Mouse (Mus musculus): ENCODE results near the gene Rnf43. TPM values are rescaled to one million over a fixed set of nuclear protein-coding genes. Genes with fewer than 3 reads are reported as not detected.
A peak's percentile ranks its signal among the peaks of the same experiment; 100 is the strongest.

Gene Rnf43
- polyA plus RNA-seq, 1 experiment from 2014 or later = 0.84 TPM

DNA sequence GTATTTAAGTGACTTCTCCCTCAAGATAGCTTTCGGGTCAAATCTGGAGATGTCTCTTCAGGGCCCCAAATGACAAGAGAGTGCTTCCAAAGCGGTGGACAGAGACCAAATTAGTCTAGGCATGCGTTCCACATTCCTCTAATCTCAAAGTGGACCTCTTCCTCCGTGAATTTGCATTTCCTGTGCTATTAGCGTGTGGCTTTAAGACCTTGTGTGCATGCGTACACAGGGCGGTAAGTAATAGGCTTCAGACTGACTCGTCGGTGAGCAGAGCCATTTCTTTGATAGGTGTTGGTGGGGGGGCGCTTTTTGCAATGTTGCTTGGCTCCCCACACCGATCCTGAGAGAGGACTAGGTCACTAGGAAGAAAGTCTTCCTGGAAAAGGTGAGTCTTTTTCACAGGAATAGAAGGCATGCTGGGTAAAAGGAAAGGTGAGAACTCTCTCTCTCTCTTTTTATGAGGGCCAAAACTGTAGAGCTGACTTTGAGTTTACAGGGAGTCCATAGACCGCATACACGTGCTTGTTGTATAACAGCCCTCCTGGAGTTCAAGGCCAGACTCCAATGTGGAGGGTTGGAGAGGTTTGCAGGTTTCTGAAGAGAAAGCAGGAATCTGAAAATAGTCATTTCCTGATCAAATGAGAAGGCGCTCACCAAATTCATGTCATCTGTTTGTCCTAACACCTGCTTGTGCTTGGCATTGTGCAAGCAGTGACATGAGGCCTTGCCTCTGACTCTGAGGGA lies 39.5 kb downstream of the Rnf43 start:
- Histone ChIP-seq H3K27me3 (ENCODE audit: control insufficient read depth, insufficient read depth, low read length) (no peaks in the 10 kb centered on the region), H3K4me1 (replicated peaks; ENCODE audit: control insufficient read depth, insufficient read depth, low read length) (no peaks in the 10 kb centered on the region), H3K9me3 (ENCODE audit: control insufficient read depth, low read length) (no peaks in the 10 kb centered on the region), H3K4me3 (replicated peaks; ENCODE audit: low read length) (no peak overlapping the region), H3K9ac (no peak overlapping the region), H3K4me2 (replicated peaks) (no peak overlapping the region), H3K27ac (no peak overlapping the region), H3K36me3 (replicated peaks; ENCODE audit: control insufficient read depth, insufficient read depth) (no peaks in the 10 kb centered on the region)
- DNase-seq (ENCODE audit: low spot score) = no peak
- ATAC-seq (ENCODE audit: low FRiP score) = no peak
- WGBS = 89% methylated on average over 14 of the region's 14 CpGs

DNA sequence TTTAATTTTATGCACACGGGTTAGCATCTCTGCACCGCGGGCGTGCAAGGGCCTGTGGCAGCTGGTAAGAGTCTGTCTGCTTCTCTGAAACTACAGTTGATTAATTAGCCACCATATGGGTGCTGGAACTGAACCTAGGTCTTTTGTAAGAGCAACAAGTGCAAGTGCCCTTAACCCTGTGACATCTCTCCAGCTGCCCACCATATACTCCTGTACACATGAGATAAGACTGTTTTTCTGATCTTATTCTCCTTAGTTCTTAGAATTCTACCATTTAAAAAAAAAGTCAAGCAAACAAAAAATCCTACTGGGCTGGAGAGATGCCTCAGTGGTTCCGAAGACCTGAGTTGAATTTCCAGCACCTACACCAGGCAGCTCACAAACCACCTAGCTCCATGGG lies 41.1 kb downstream of the Rnf43 start:
- H3K27ac ChIP-seq = no peak overlapping the region
- H3K9ac ChIP-seq = no peak overlapping the region
- DNase-seq (ENCODE audit: low spot score) (no peak), ATAC-seq (ENCODE audit: low FRiP score) (no peak)
- H3K4me3 ChIP-seq (replicated peaks; ENCODE audit: low read length) = no peak overlapping the region
- no peak overlapping the region for H3K4me2 ChIP-seq (replicated peaks)
- WGBS = 80% methylated on average over 5 of the region's 5 CpGs
- H3K36me3 ChIP-seq (replicated peaks; ENCODE audit: control insufficient read depth, insufficient read depth) = no peaks in the 10 kb centered on the region
- H3K4me1 ChIP-seq (replicated peaks; ENCODE audit: control insufficient read depth, insufficient read depth, low read length) = no peaks in the 10 kb centered on the region
- H3K27me3 ChIP-seq (ENCODE audit: control insufficient read depth, insufficient read depth, low read length) = no peaks in the 10 kb centered on the region; the same call in 1 of the 2 replicates
- no peaks in the 10 kb centered on the region for H3K9me3 ChIP-seq (ENCODE audit: control insufficient read depth, low read length)

DNA sequence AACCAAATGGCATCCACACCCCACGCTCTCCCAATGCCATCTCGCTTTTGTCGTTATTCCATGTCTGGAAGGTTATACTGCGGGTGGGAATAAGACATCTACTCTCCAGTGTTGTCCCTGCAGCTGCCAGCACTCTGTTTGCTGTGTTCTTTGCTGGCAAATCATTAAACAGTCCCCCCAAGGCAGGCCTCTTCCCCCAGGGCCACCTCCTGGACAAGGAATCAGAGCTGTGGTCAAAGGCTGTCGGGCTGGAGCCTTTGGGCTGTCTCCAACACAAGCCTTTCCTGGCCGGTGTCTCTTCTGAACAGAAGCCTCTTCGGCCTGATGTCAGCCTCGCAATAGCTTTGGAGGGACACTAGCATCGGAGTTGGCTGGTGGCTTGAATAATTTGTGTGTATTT lies 41.8 kb downstream of the Rnf43 start:
- Histone ChIP-seq H3K9ac (no peak overlapping the region), H3K27ac (no peak overlapping the region), H3K36me3 (replicated peaks; ENCODE audit: control insufficient read depth, insufficient read depth) (no peaks in the 10 kb centered on the region), H3K4me1 (replicated peaks; ENCODE audit: control insufficient read depth, insufficient read depth, low read length) (no peaks in the 10 kb centered on the region), H3K9me3 (ENCODE audit: control insufficient read depth, low read length) (no peaks in the 10 kb centered on the region), H3K27me3 (ENCODE audit: control insufficient read depth, insufficient read depth, low read length) (peaks cover 6% of the 10 kb centered on the region; the same call in 1 of the 2 replicates), H3K4me2 (replicated peaks) (no peak overlapping the region), H3K4me3 (replicated peaks; ENCODE audit: low read length) (no peak overlapping the region)
- DNase-seq (ENCODE audit: low spot score) (no peak), ATAC-seq (ENCODE audit: low FRiP score) (no peak)
- 77% methylated on average over 9 of the region's 9 CpGs for WGBS

DNA sequence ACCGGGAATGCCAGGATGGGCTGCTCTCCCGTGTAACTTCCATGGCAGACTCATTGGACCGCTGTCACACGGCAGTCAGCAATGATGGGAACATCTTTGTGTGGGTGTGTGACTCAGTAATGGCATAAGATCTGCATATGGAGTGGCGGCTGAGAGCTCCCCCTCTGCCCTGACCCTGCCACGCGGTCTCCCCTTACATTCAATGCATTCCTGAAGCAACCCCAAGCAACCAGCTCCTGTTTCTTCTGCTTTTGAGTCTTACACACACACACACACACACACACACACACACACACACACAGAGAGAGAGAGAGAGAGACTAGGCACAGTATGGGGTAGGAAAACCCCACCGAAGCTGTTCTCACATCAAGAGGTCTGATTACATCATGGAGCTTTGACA lies 45.0 kb downstream of the Rnf43 start:
- no peaks in the 10 kb centered on the region for H3K36me3 ChIP-seq (replicated peaks; ENCODE audit: control insufficient read depth, insufficient read depth)
- peaks cover 8% of the 10 kb centered on the region; the same call in 1 of the 2 replicates for H3K27me3 ChIP-seq (ENCODE audit: control insufficient read depth, insufficient read depth, low read length)
- ATAC-seq (ENCODE audit: low FRiP score) (no peak), DNase-seq (ENCODE audit: low spot score) (no peak)
- no peaks in the 10 kb centered on the region for H3K9me3 ChIP-seq (ENCODE audit: control insufficient read depth, low read length)
- 0 out of 2 replicates have a peak, but pooled peaks cover 8% of the 10 kb centered on the region for H3K4me1 ChIP-seq (replicated peaks; ENCODE audit: control insufficient read depth, insufficient read depth, low read length)
- H3K27ac ChIP-seq = no peak overlapping the region
- WGBS = 14% methylated on average over 8 of the region's 8 CpGs
- no peak overlapping the region for H3K4me3 ChIP-seq (replicated peaks; ENCODE audit: low read length)
- H3K4me2 ChIP-seq (replicated peaks) = no peak overlapping the region
- H3K9ac ChIP-seq = no peak overlapping the region

DNA sequence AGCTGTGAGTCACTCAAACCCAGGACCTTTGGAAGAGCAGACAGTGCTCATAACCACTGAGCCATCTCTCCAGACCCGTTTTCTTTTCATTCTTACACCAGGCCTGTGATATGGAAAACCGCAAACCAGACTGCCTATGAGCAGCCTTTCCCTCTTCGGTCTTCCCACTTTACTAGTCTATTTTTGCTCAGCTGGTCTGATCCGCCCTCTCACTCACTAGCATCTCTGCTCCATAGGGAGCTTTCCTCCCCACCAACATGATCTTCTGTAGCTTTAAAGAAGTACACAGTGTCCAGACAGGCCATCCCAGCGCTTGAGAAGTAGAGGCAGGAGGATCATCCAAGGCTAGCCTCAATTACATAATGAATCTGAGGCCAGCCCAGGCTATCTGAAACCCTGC lies 46.5 kb downstream of the Rnf43 start:
- WGBS = 84% methylated on average over 5 of the region's 5 CpGs
- DNase-seq (ENCODE audit: low spot score) (no peak), ATAC-seq (ENCODE audit: low FRiP score) (no peak)
- no peak overlapping the region for H3K4me3 ChIP-seq (replicated peaks; ENCODE audit: low read length)
- peaks cover 8% of the 10 kb centered on the region; the same call in 1 of the 2 replicates for H3K27me3 ChIP-seq (ENCODE audit: control insufficient read depth, insufficient read depth, low read length)
- no peak overlapping the region for H3K27ac ChIP-seq
- 0 out of 2 replicates have a peak, but pooled peaks cover 8% of the 10 kb centered on the region for H3K4me1 ChIP-seq (replicated peaks; ENCODE audit: control insufficient read depth, insufficient read depth, low read length)
- H3K9me3 ChIP-seq (ENCODE audit: control insufficient read depth, low read length) = no peaks in the 10 kb centered on the region
- H3K4me2 ChIP-seq (replicated peaks) = no peak overlapping the region
- no peaks in the 10 kb centered on the region for H3K36me3 ChIP-seq (replicated peaks; ENCODE audit: control insufficient read depth, insufficient read depth)
- no peak overlapping the region for H3K9ac ChIP-seq

DNA sequence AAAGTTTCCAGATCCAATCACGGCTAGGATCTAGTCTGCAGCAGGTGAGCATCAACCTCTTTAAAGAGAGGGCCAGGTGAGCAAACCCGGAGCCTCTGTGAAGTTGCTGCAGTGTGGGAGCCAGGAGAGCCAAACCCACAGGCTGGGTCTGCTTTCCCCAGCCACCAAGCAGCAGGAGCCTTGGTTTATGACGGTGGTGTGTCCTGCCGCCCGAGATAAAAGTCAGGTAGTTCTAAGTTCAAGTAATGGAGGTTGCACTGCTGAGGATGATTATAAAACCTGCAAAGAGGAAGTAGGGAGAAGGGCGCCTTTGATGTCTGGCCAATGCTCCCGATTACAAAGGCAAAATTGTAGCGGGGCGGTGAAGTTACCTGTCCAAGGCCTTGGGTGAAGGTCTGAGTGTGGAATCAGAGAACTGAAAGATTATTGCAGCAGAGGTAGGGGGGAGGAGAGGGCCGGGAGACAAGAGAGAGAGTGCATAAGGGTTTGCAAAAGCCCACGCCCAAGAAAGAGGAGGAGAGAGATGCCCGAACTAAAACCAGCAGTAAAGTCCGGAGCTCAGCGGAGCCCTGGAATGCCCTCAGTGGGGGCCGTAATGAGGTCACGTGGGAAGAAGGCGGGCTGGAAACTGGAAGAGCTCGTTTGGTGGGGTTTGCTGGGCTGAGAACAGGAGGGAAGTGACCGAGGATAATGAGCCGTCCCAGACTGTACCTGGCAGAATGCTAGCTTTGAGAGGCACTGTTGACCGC lies 47.2 kb downstream of the Rnf43 start:
- Histone ChIP-seq H3K9me3 (ENCODE audit: control insufficient read depth, low read length) (no peaks in the 10 kb centered on the region), H3K4me2 (replicated peaks) (peak overlapping the region; percentile 48), H3K9ac (peak overlapping the region; percentile 40; the same call in 1 of the 2 replicates), H3K4me3 (replicated peaks; ENCODE audit: low read length) (peak overlapping the region; percentile 16; the same call in 1 of the 2 replicates), H3K27me3 (ENCODE audit: control insufficient read depth, insufficient read depth, low read length) (peaks cover 8% of the 10 kb centered on the region; the same call in 1 of the 2 replicates), H3K27ac (no peak overlapping the region), H3K4me1 (replicated peaks; ENCODE audit: control insufficient read depth, insufficient read depth, low read length) (0 out of 2 replicates have a peak, but pooled peaks cover 8% of the 10 kb centered on the region), H3K36me3 (replicated peaks; ENCODE audit: control insufficient read depth, insufficient read depth) (no peaks in the 10 kb centered on the region)
- WGBS = 16% methylated on average over 21 of the region's 21 CpGs
- no peak for ATAC-seq (ENCODE audit: low FRiP score)
- peak; percentile 29 for DNase-seq (ENCODE audit: low spot score)

DNA sequence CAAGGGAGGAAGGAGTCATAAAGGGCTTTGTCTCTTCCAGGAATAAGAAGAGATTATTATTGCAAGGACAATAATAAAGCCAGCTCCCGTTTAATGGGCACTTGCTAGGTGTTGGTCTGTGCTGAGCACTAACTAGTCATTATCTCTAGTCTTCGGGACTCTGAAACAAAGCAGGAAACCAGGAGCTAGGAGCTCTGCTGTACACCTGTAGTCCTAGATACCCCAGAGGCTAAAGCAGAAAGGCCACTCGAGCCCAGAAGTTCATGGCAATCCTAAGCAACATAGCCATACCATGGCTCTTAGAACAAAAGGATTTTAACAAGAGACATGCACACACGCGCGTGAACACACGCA lies 47.7 kb downstream of the Rnf43 start:
- WGBS = 60% methylated on average over 7 of the region's 7 CpGs
- Histone ChIP-seq H3K27ac (no peak overlapping the region), H3K9me3 (ENCODE audit: control insufficient read depth, low read length) (no peaks in the 10 kb centered on the region), H3K4me1 (replicated peaks; ENCODE audit: control insufficient read depth, insufficient read depth, low read length) (0 out of 2 replicates have a peak, but pooled peaks cover 8% of the 10 kb centered on the region), H3K27me3 (ENCODE audit: control insufficient read depth, insufficient read depth, low read length) (peaks cover 8% of the 10 kb centered on the region; the same call in 1 of the 2 replicates), H3K9ac (peak overlapping the region; percentile 40; the same call in 1 of the 2 replicates), H3K4me2 (replicated peaks) (peak overlapping the region; percentile 48), H3K4me3 (replicated peaks; ENCODE audit: low read length) (peak overlapping the region; percentile 16; the same call in 1 of the 2 replicates), H3K36me3 (replicated peaks; ENCODE audit: control insufficient read depth, insufficient read depth) (no peaks in the 10 kb centered on the region)
- DNase-seq (ENCODE audit: low spot score) (no peak), ATAC-seq (ENCODE audit: low FRiP score) (no peak)

DNA sequence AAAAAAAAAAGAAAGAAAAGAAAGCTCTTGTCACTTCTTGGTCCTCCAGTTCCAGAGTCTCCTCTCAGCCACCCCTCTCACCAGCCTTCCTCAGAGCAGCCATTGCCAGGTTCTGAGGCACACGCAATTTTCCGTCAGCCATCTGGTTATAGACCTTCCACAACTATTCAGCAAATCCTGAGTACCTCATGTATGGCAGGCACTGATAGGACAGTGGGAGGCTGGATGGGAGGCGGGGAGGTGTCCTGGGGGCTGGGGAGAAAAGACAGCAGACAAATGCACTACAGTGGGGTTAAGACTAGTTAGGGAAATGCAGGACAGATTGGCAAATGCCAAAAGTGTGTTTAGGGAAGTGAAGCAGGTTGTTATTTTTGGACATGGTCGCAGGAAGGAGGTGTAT lies 49.7 kb downstream of the Rnf43 start:
- WGBS = 85% methylated on average over 4 of the region's 4 CpGs

DNA sequence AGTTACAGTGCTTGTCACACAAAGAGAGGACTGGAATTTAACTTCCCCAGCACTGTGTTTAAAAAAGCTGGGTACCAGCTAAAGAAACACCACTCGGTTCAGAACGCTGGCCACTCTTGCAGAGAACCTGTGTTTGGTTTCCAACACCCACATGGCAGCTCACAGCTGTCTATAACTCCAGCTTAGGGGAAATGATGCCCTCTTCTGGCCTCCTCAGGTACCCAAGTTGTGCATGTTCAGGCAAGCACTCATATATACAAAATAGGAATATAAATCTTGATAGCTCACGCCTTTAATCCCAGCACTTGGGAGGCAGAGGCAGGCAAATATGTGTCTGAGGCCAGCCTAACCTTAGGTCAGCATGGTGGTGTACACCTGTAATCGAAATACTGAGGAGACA lies 53.5 kb downstream of the Rnf43 start:
- no peaks in the 10 kb centered on the region for H3K27me3 ChIP-seq (ENCODE audit: control insufficient read depth, insufficient read depth, low read length)
- H3K4me3 ChIP-seq (replicated peaks; ENCODE audit: low read length) = no peak overlapping the region
- H3K4me1 ChIP-seq (replicated peaks; ENCODE audit: control insufficient read depth, insufficient read depth, low read length) = no peaks in the 10 kb centered on the region
- H3K4me2 ChIP-seq (replicated peaks) = no peak overlapping the region
- H3K9ac ChIP-seq = no peak overlapping the region
- no peak for DNase-seq (ENCODE audit: low spot score)
- no peaks in the 10 kb centered on the region for H3K36me3 ChIP-seq (replicated peaks; ENCODE audit: control insufficient read depth, insufficient read depth)
- no peaks in the 10 kb centered on the region for H3K9me3 ChIP-seq (ENCODE audit: control insufficient read depth, low read length)
- 86% methylated on average over 4 of the region's 4 CpGs for WGBS
- H3K27ac ChIP-seq = no peak overlapping the region
- no peak for ATAC-seq (ENCODE audit: low FRiP score)

More for the DNA sequence above, 49.7 kb downstream of the Rnf43 start:
- H3K27me3 ChIP-seq (ENCODE audit: control insufficient read depth, insufficient read depth, low read length) = peaks cover 8% of the 10 kb centered on the region; the same call in 1 of the 2 replicates
- H3K9me3 ChIP-seq (ENCODE audit: control insufficient read depth, low read length) = no peaks in the 10 kb centered on the region
- no peak overlapping the region for H3K9ac ChIP-seq
- DNase-seq (ENCODE audit: low spot score) (no peak), ATAC-seq (ENCODE audit: low FRiP score) (no peak)
- no peak overlapping the region for H3K4me3 ChIP-seq (replicated peaks; ENCODE audit: low read length)
- no peak overlapping the region for H3K27ac ChIP-seq
- H3K4me2 ChIP-seq (replicated peaks) = no peak overlapping the region
- H3K36me3 ChIP-seq (replicated peaks; ENCODE audit: control insufficient read depth, insufficient read depth) = no peaks in the 10 kb centered on the region
- 0 out of 2 replicates have a peak, but pooled peaks cover 8% of the 10 kb centered on the region for H3K4me1 ChIP-seq (replicated peaks; ENCODE audit: control insufficient read depth, insufficient read depth, low read length)
